Mouse (Mus musculus) megakaryocyte, embryonic 14.5 days (primary cell): Measurements from ENCODE around the gene Lrrc3c.

ENCODE experiments used
- FLI1 ChIP-seq: IDR thresholded peaks from 2 replicates; pipeline ENCODE4 v1.6.1; 2012; ENCODE audit warnings: low read length, inconsistent platforms, mixed read lengths
- GATA1 ChIP-seq: IDR thresholded peaks from 3 replicates; pipeline ENCODE4 v1.6.1; 2012; ENCODE audit warnings: mixed read lengths, low read length, inconsistent platforms, borderline replicate concordance

- TF ChIP-seq GATA1, result no peak
- no peak for TF ChIP-seq FLI1
Observed at GRCm38 (mm10) chr11:98581286-98582029, 16.6 kb upstream of the Lrrc3c start.
